Mouse (Mus musculus) forebrain, embryonic 11.5 days (tissue): ENCODE data around the gene Nfatc2. TPM values are rescaled to one million over a fixed set of nuclear protein-coding genes. Genes with fewer than 3 reads are reported as not detected.

Experiments used
- ATAC-seq: fragments of 200-750 bp; cut with Nextera tagmentation; replicated peaks from 2 replicates; pipeline ENCODE4 v1.8.0; 2017; ENCODE audit warnings: moderate TSS enrichment; ENCODE audit not compliant: low FRiP score
- DNase-seq: peaks from one replicate; pipeline ENCODE4 v3.0.0-alpha.2; 2017; ENCODE audit warnings: low spot score
- H3K27ac ChIP-seq: fragments of 300-500 bp; sonication (generic); 2 replicates; pipeline ENCODE4 v1.5.1; 2014; ENCODE audit warnings: low read depth, low read length
- H3K27me3 ChIP-seq: fragments of 300-500 bp; sonication (generic); 2 replicates; pipeline ENCODE4 v1.6.1; 2014; ENCODE audit warnings: mild to moderate bottlenecking, low read length, mixed read lengths; ENCODE audit not compliant: control insufficient read depth, insufficient read depth
- H3K36me3 ChIP-seq: fragments of 300-500 bp; sonication (generic); 2 replicates; pipeline ENCODE4 v1.6.1; 2014; ENCODE audit warnings: mild to moderate bottlenecking, low read length, moderate library complexity, mixed read lengths; ENCODE audit not compliant: control insufficient read depth, insufficient read depth
- H3K4me1 ChIP-seq: fragments of 300-500 bp; sonication (generic); replicated peaks from 2 replicates; pipeline ENCODE4 v1.6.1; 2014; ENCODE audit warnings: low read length, mixed read lengths; ENCODE audit not compliant: control insufficient read depth, insufficient read depth
- H3K4me2 ChIP-seq: fragments of 300-500 bp; sonication (generic); 2 replicates; pipeline ENCODE4 v1.6.1; 2014; ENCODE audit warnings: low read depth, mild to moderate bottlenecking, low read length, moderate library complexity, mixed read lengths; ENCODE audit not compliant: severe bottlenecking
- H3K4me3 ChIP-seq: fragments of 300-500 bp; sonication (generic); 2 replicates; pipeline ENCODE4 v1.5.1; 2014; ENCODE audit warnings: low read depth, low read length
- H3K9ac ChIP-seq: fragments of 300-500 bp; sonication (generic); 2 replicates; pipeline ENCODE4 v1.6.1; 2014; ENCODE audit warnings: low read length
- H3K9me3 ChIP-seq: fragments of 300-500 bp; sonication (generic); 2 replicates; pipeline ENCODE4 v1.6.1; 2016; ENCODE audit warnings: low read length, mixed read lengths; ENCODE audit not compliant: control insufficient read depth
- WGBS: fragments of 180-500 bp; shearing (Covaris S2); extraction: QIAGEN DNeasy Blood & Tissue Kit; methylation state at CpG from one replicate; pipeline ENCODE4 v1.1.7; 2014; 5-methylcytosine and 5-hydroxymethylcytosine counted together
- polyA plus RNA-seq: library from polyadenylated mRNA; unstranded; fragments of >200 nt; fragmentation: Nextera tagmentation; extraction: Ambion mirVana; gene quantifications from 2 replicates; pipeline ENCODE4 v1.2.1, GENCODE M21; 2014

Nfatc2 gene
- polyA plus RNA-seq, 1 experiment from 2014 or later = 0.55 TPM

GRCm38 (mm10) chr2:168526547-168527429 lies 74.7 kb downstream of the Nfatc2 start:
- 88% methylated on average over 18 of the region's 18 CpGs for WGBS
- H3K9ac ChIP-seq = no peak overlapping the region
- no peak overlapping the region for H3K27ac ChIP-seq
- H3K4me1 ChIP-seq = peaks cover 11% of the 10 kb centered on the region; the same call in 1 of the 2 replicates
- H3K27me3 ChIP-seq = no peaks in the 10 kb centered on the region
- no peak for ATAC-seq
- H3K4me3 ChIP-seq = no peak overlapping the region
- no peaks in the 10 kb centered on the region for H3K36me3 ChIP-seq
- no peaks in the 10 kb centered on the region for H3K9me3 ChIP-seq
- H3K4me2 ChIP-seq = no peak overlapping the region
- no peak for DNase-seq

- H3K4me3 ChIP-seq = peak overlapping the region; percentile 22
- H3K27me3 ChIP-seq = no peaks in the 10 kb centered on the region
- ATAC-seq = peak; percentile 66
- H3K36me3 ChIP-seq = no peaks in the 10 kb centered on the region
- H3K9ac ChIP-seq = peak overlapping the region; percentile 20; the same call in 1 of the 2 replicates
- DNase-seq = peak; percentile 73
- WGBS = 7% methylated on average over 17 of the region's 17 CpGs
- H3K27ac ChIP-seq = peak overlapping the region; percentile 68
- peaks cover 11% of the 10 kb centered on the region; the same call in 1 of the 2 replicates for H3K4me1 ChIP-seq
- peak overlapping the region; percentile 50 for H3K4me2 ChIP-seq
- H3K9me3 ChIP-seq = no peaks in the 10 kb centered on the region
Measured at GRCm38 (mm10) chr2:168525391-168526154, 75.9 kb downstream of the Nfatc2 start.

- under 1% methylated on average over 13 of the region's 13 CpGs for WGBS
- DNase-seq = peak; percentile 92
- Histone ChIP-seq H3K27me3 (no peaks in the 10 kb centered on the region), H3K4me3 (peak overlapping the region; percentile 22), H3K27ac (peak overlapping the region; percentile 68), H3K9me3 (no peaks in the 10 kb centered on the region), H3K4me1 (peaks cover 11% of the 10 kb centered on the region; the same call in 1 of the 2 replicates), H3K36me3 (no peaks in the 10 kb centered on the region), H3K9ac (peak overlapping the region; percentile 20; the same call in 1 of the 2 replicates), H3K4me2 (peak overlapping the region; percentile 50)
- ATAC-seq = peak; percentile 85
Measured at GRCm38 (mm10) chr2:168524905-168525381, 76.5 kb downstream of the Nfatc2 start.

GRCm38 (mm10) chr2:168522247-168522646 lies 79.2 kb downstream of the Nfatc2 start:
- ATAC-seq (no peak), DNase-seq (no peak)
- Histone ChIP-seq H3K4me2 (no peak overlapping the region), H3K27ac (no peak overlapping the region), H3K9me3 (no peaks in the 10 kb centered on the region), H3K4me3 (no peak overlapping the region), H3K36me3 (no peaks in the 10 kb centered on the region), H3K9ac (no peak overlapping the region), H3K4me1 (peaks cover 11% of the 10 kb centered on the region; the same call in 1 of the 2 replicates), H3K27me3 (no peaks in the 10 kb centered on the region)
- 82% methylated on average over 3 of the region's 3 CpGs for WGBS

- Histone ChIP-seq H3K9me3 (no peaks in the 10 kb centered on the region), H3K9ac (no peak overlapping the region), H3K4me1 (peaks cover 9% of the 10 kb centered on the region; the same call in 1 of the 2 replicates), H3K36me3 (no peaks in the 10 kb centered on the region), H3K27ac (no peak overlapping the region), H3K27me3 (no peaks in the 10 kb centered on the region), H3K4me3 (no peak overlapping the region), H3K4me2 (no peak overlapping the region)
- WGBS = 96% methylated on average over 7 of the region's 7 CpGs
- no peak for ATAC-seq
- no peak for DNase-seq
Measured at GRCm38 (mm10) chr2:168520771-168521170, 80.7 kb downstream of the Nfatc2 start.

GRCm38 (mm10) chr2:168519589-168519988 lies 81.9 kb downstream of the Nfatc2 start:
- H3K27me3 ChIP-seq = no peaks in the 10 kb centered on the region
- ATAC-seq (no peak), DNase-seq (no peak)
- no peaks in the 10 kb centered on the region for H3K36me3 ChIP-seq
- no peaks in the 10 kb centered on the region for H3K9me3 ChIP-seq
- H3K4me2 ChIP-seq = no peak overlapping the region
- H3K4me3 ChIP-seq = no peak overlapping the region
- H3K4me1 ChIP-seq = no peaks in the 10 kb centered on the region
- no peak overlapping the region for H3K27ac ChIP-seq
- H3K9ac ChIP-seq = no peak overlapping the region
- WGBS = 86% methylated on average over 8 of the region's 8 CpGs

- WGBS = 86% methylated on average over 15 of the region's 15 CpGs
- H3K4me1 ChIP-seq = no peaks in the 10 kb centered on the region
- no peak overlapping the region for H3K9ac ChIP-seq
- H3K9me3 ChIP-seq = no peaks in the 10 kb centered on the region
- no peaks in the 10 kb centered on the region for H3K36me3 ChIP-seq
- ATAC-seq (no peak), DNase-seq (no peak)
- H3K4me2 ChIP-seq = no peak overlapping the region
- no peaks in the 10 kb centered on the region for H3K27me3 ChIP-seq
- H3K4me3 ChIP-seq = no peak overlapping the region
- H3K27ac ChIP-seq = no peak overlapping the region
Measured at GRCm38 (mm10) chr2:168518256-168518659, 83.2 kb downstream of the Nfatc2 start.

- WGBS = 87% methylated on average over 7 of the region's 7 CpGs
Measured at GRCm38 (mm10) chr2:168517774-168518173, 83.7 kb downstream of the Nfatc2 start.

More at GRCm38 (mm10) chr2:168517774-168518173, 83.7 kb downstream of the Nfatc2 start:
- no peak overlapping the region for H3K27ac ChIP-seq
- no peak for DNase-seq
- no peak overlapping the region for H3K9ac ChIP-seq
- no peaks in the 10 kb centered on the region for H3K27me3 ChIP-seq
- H3K4me3 ChIP-seq = no peak overlapping the region
- no peaks in the 10 kb centered on the region for H3K36me3 ChIP-seq
- H3K4me1 ChIP-seq = no peaks in the 10 kb centered on the region
- H3K4me2 ChIP-seq = no peak overlapping the region
- H3K9me3 ChIP-seq = no peaks in the 10 kb centered on the region
- ATAC-seq = no peak
